Mouse (Mus musculus) ES-Bruce4 (cell line): ENCODE data around the gene Mtnr1a. TPM values are rescaled to one million over a fixed set of nuclear protein-coding genes. Genes with fewer than 3 reads are reported as not detected.

Experiments
- H3K27ac ChIP-seq: 2 replicates; pipeline ENCODE4 v1.5.1; 2012; ENCODE audit warnings: low read length, inconsistent platforms; ENCODE audit not compliant: insufficient read depth
- H3K27me3 ChIP-seq: 2 replicates; pipeline ENCODE4 v1.6.1; 2012; ENCODE audit warnings: mild to moderate bottlenecking, low read length, inconsistent platforms; ENCODE audit not compliant: control insufficient read depth, poor library complexity, insufficient read depth, severe bottlenecking
- H3K36me3 ChIP-seq: 2 replicates; pipeline ENCODE4 v1.6.1; 2012; ENCODE audit warnings: inconsistent platforms, mild to moderate bottlenecking, low read length, moderate library complexity; ENCODE audit not compliant: control insufficient read depth, poor library complexity, insufficient read depth, severe bottlenecking
- H3K4me1 ChIP-seq: one replicate; pipeline ENCODE4 v1.8.1; 2011; ENCODE audit warnings: low read length; ENCODE audit not compliant: control insufficient read depth, insufficient read depth
- H3K4me3 ChIP-seq: 2 replicates; pipeline ENCODE4 v1.5.1; 2011; ENCODE audit warnings: low read depth, mild to moderate bottlenecking, low read length
- H3K9ac ChIP-seq: 2 replicates; pipeline ENCODE4 v1.6.1; 2012; ENCODE audit warnings: low read depth, mild to moderate bottlenecking, inconsistent platforms; ENCODE audit not compliant: poor library complexity, severe bottlenecking
- H3K9me3 ChIP-seq: replicated peaks from 2 replicates; pipeline ENCODE4 v1.6.1; 2012; ENCODE audit warnings: mild to moderate bottlenecking, low read length, inconsistent platforms; ENCODE audit not compliant: control insufficient read depth, poor library complexity, insufficient read depth, severe bottlenecking
- CTCF ChIP-seq: IDR thresholded peaks from one replicate; pipeline ENCODE4 v1.8.1; 2011; ENCODE audit warnings: low read depth, low read length
- EP300 ChIP-seq: IDR thresholded peaks from 2 replicates; pipeline ENCODE4 v1.6.1; 2011; ENCODE audit warnings: low read depth, low read length; ENCODE audit not compliant: insufficient read depth
- POLR2A ChIP-seq: IDR thresholded peaks from one replicate; pipeline ENCODE4 v1.8.1; 2011; ENCODE audit warnings: low read length; ENCODE audit not compliant: insufficient read depth
- polyA plus RNA-seq: library from polyadenylated mRNA; stranded (reverse); fragments of >200 nt; gene quantifications from 2 replicates; pipeline ENCODE4 v1.2.4, GENCODE M21; 2011; ENCODE audit warnings: low read depth; ENCODE audit not compliant: missing spikeins, insufficient read depth, insufficient read length

Gene Mtnr1a
- not detected in 2 replicates for polyA plus RNA-seq

DNA sequence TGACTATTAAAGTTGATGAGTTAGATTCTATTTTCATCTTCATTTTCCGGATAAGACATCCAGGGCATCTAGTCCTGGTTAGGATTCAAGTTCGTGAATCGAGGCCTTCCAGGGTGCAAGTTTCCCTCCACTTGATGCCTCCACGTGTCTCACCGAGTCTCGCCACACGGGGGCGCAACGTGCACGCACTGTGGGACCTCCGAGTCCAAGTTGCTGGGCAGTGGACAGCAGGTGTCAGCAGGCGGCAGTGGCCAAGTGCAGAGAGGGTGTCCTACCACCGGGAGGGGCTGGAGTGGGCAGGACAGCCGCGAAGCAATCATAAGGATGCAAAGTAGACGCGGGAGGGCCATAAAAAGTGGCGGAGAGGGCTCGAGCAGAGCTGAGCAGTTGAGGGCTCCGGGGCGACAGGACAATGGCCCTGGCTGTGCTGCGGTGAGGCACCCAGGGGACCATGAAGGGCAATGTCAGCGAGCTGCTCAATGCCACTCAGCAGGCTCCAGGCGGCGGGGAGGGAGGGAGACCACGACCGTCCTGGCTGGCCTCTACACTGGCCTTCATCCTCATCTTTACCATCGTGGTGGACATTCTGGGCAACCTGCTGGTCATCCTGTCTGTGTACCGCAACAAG is at the start of gene Mtnr1a:
Gene Mtnr1a (plus strand): TSS at position 379 of the 628 bp plus-strand sequence.
- peak within 1 kb of the TSS; percentile 7; the same call in 1 of the 2 replicates for H3K4me3 ChIP-seq
- H3K9me3 ChIP-seq = no peaks in the 10 kb centered on the region
- H3K27ac ChIP-seq = no peak within 1 kb of the TSS
- no peak within 1 kb of the TSS for H3K9ac ChIP-seq
- TF ChIP-seq EP300 (peak; percentile 77; the same call in 1 of the 2 replicates), POLR2A (no peak), CTCF (peak; percentile 100)
- H3K36me3 ChIP-seq = no peaks in the 10 kb centered on the region
- H3K27me3 ChIP-seq = no peaks in the 10 kb centered on the region
- no peaks in the 10 kb centered on the region for H3K4me1 ChIP-seq

DNA sequence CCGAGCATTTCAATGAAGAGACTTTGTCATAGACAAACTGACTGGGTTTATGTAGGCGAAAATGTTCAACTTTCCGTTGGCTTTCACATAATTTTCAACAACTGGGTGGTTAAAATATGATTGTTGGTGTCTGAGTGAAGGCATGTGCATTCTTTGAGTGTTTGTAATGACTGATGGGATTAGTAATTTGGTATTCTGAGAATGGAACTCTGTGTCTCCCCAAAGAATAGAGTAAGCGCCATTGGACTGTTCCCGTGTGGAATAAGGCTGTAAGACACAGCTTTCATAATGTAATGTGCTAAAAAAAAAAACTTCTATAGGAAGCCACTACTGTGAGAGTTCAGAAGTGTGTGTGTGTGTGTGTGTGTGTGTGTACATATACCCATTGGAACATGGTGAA is 49.7 kb upstream of the Mtnr1a start:
- Histone ChIP-seq H3K27ac (no peak overlapping the region), H3K4me1 (no peaks in the 10 kb centered on the region), H3K36me3 (peaks cover 43% of the 10 kb centered on the region), H3K27me3 (no peaks in the 10 kb centered on the region), H3K9ac (no peak overlapping the region), H3K4me3 (no peak overlapping the region), H3K9me3 (no peaks in the 10 kb centered on the region)
- TF ChIP-seq CTCF (no peak), EP300 (no peak), POLR2A (no peak)

DNA sequence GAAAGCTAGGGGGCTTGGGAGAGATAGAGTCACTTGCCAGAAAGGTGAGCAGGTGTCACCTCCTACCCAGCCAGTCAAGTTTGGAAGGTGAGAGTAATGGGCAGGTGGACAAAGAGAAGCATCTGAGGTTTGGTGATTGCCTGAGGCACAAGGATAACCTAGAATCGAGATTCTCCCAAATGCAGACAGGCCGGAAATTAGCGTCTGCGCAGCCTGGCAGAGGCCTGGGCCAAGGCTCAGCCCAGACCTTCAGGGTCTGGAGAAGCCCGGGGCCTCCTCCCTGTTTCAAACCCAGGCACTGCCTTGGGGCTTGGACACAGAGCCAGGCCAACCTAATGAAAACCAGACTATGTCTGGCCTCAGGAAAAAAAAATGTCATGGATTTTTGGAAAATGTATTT is 47.8 kb upstream of the Mtnr1a start:
- H3K36me3 ChIP-seq = peaks cover 54% of the 10 kb centered on the region
- no peak for TF ChIP-seq CTCF
- no peak for TF ChIP-seq EP300
- TF ChIP-seq POLR2A = no peak
- no peaks in the 10 kb centered on the region for H3K4me1 ChIP-seq
- no peak overlapping the region for H3K9ac ChIP-seq
- no peak overlapping the region for H3K4me3 ChIP-seq
- H3K27ac ChIP-seq = no peak overlapping the region
- no peaks in the 10 kb centered on the region for H3K27me3 ChIP-seq
- no peaks in the 10 kb centered on the region for H3K9me3 ChIP-seq

DNA sequence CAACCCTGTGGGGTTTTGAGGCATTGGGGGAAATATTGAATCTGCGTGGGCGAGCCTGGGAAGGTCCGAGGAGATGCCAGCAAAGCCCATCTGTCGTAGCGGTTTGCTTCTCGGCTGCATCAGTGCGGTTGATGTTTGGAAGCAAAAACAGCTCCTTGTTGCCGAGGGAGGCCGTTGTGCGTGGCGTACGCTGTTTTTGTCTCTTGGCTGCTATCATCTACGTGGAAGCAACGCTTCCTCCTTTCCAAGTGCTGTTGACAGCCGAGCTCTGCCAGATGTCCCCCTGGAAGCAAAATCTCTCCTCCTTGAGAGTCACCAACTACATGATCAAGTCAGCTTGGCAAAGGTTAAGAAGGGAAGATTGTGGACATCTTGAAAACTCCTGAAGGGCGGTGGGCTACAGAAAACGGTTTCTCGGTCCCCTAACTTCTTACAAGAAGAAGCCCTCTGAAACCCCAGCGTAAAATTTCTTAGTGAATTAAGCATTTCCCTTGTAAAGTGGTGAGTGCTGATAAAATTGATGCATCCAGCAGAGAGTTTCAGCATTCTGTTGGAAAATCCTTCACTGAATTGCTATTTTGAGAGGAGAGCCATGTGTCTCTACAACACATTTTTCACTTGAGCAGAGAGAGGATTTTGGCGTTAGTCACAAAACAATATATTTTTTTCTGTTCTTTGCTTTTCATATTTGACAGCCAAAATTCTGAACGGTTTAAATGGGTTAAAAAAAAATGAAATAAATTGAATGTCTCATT is 46.8 kb upstream of the Mtnr1a start:
- peaks cover 59% of the 10 kb centered on the region for H3K36me3 ChIP-seq
- no peak overlapping the region for H3K27ac ChIP-seq

DNA sequence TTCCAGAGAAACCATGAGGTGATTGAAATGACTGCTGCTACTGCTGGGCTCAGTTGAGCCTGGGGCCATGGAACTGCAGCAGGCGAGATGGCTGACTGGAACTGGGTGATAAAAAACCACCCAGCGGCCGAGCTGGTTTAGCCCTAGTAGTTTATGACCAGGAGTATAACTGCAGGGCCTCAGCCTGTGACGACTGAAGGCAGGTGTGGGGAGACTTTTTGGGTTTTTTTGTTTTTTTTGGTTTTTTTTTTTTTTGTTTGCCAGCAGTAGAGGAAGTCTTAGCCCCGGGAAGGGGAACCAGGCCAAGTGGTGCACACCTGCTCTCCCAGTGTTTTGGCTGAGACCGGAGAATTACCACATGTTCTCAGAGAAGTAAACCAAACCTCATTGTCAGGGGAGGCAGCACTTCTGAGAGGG is 40.8 kb upstream of the Mtnr1a start:
- Histone ChIP-seq H3K4me1 (no peaks in the 10 kb centered on the region), H3K9me3 (no peaks in the 10 kb centered on the region), H3K27me3 (no peaks in the 10 kb centered on the region), H3K27ac (no peak overlapping the region), H3K4me3 (no peak overlapping the region), H3K36me3 (peaks cover 76% of the 10 kb centered on the region), H3K9ac (no peak overlapping the region)
- TF ChIP-seq EP300 = no peak
- TF ChIP-seq CTCF = no peak
- TF ChIP-seq POLR2A = no peak

More for the DNA sequence above, 46.8 kb upstream of the Mtnr1a start:
- TF ChIP-seq POLR2A = no peak
- Histone ChIP-seq H3K27me3 (no peaks in the 10 kb centered on the region), H3K4me1 (no peaks in the 10 kb centered on the region), H3K9me3 (no peaks in the 10 kb centered on the region), H3K9ac (no peak overlapping the region), H3K4me3 (no peak overlapping the region)

DNA sequence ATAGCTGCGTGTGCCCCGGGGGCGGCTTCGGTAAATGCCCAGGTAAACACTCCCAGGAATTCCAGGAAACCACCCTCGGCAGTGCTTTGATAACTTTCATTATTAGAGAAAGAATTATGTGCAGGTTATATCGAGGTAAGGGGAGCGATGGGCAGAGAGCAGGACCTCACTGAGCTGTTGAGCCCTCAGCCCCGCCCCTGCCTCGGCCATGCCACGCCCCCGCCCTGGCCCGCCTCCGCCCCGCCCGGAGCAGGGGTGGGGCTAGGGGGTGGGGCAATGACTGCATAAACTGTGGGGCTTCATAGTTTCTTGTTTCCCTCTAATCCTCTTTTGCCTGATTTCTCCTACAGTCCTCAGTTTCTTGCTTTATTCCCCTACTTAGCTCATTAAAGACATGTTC is 30.6 kb upstream of the Mtnr1a start:
- no peak for TF ChIP-seq CTCF
- no peak for TF ChIP-seq POLR2A
- no peak for TF ChIP-seq EP300
- Histone ChIP-seq H3K36me3 (peaks cover 85% of the 10 kb centered on the region), H3K27me3 (no peaks in the 10 kb centered on the region)

More for the DNA sequence above, 30.6 kb upstream of the Mtnr1a start:
- Histone ChIP-seq H3K9ac (no peak overlapping the region), H3K4me1 (no peaks in the 10 kb centered on the region), H3K27ac (no peak overlapping the region), H3K9me3 (no peaks in the 10 kb centered on the region), H3K4me3 (no peak overlapping the region)
